Mouse (Mus musculus) forebrain, embryonic 16.5 days (tissue): ENCODE data around the gene Lpcat2b. TPM values are rescaled to one million over a fixed set of nuclear protein-coding genes. Genes with fewer than 3 reads are reported as not detected.
"Not testable (repeated sequence)": the region's sequence is repeated elsewhere in the genome, so short reads cannot be mapped to it uniquely, and the experiment has no call there.

Experiments used
- ATAC-seq: fragments of 200-750 bp; cut with Nextera tagmentation; 2 replicates; pipeline ENCODE4 v1.8.0; 2017; ENCODE audit warnings: mild to moderate bottlenecking, moderate library complexity
- H3K27ac ChIP-seq: fragments of 300-500 bp; sonication (generic); 2 replicates; pipeline ENCODE4 v1.5.1; 2014; ENCODE audit warnings: low read length, control low read depth
- H3K27me3 ChIP-seq: fragments of 300-500 bp; sonication (generic); replicated peaks from 2 replicates; pipeline ENCODE4 v1.6.1; 2014; ENCODE audit warnings: low read length; ENCODE audit not compliant: control insufficient read depth, insufficient read depth
- H3K36me3 ChIP-seq: fragments of 300-500 bp; sonication (generic); 2 replicates; pipeline ENCODE4 v1.6.1; 2014; ENCODE audit not compliant: control insufficient read depth, insufficient read depth
- H3K4me1 ChIP-seq: fragments of 300-500 bp; sonication (generic); replicated peaks from 2 replicates; pipeline ENCODE4 v1.6.1; 2014; ENCODE audit warnings: low read length; ENCODE audit not compliant: control insufficient read depth, insufficient read depth
- H3K4me2 ChIP-seq: fragments of 300-500 bp; sonication (generic); 2 replicates; pipeline ENCODE4 v1.6.1; 2014; ENCODE audit warnings: mild to moderate bottlenecking, low read length, control low read depth
- H3K4me3 ChIP-seq: fragments of 300-500 bp; sonication (generic); replicated peaks from 2 replicates; pipeline ENCODE4 v1.5.1; 2014; ENCODE audit warnings: mild to moderate bottlenecking, low read length, control low read depth
- H3K9ac ChIP-seq: fragments of 300-500 bp; sonication (generic); replicated peaks from 2 replicates; pipeline ENCODE4 v1.6.1; 2014; ENCODE audit warnings: low read depth, low read length, control low read depth
- H3K9me3 ChIP-seq: fragments of 300-500 bp; sonication (generic); 2 replicates; pipeline ENCODE4 v1.6.1; 2016; ENCODE audit warnings: low read length; ENCODE audit not compliant: control insufficient read depth
- WGBS: fragments of 180-500 bp; shearing (Covaris S2); extraction: QIAGEN DNeasy Blood & Tissue Kit; methylation state at CpG from one replicate; pipeline ENCODE4 v1.1.7; 2014; 5-methylcytosine and 5-hydroxymethylcytosine counted together
- polyA plus RNA-seq: library from polyadenylated mRNA; unstranded; fragments of >200 nt; fragmentation: Nextera tagmentation; extraction: Ambion mirVana; gene quantifications from 2 replicates; pipeline ENCODE4 v1.2.1, GENCODE M21; 2015

The Lpcat2b gene
- not detected in 2 replicates for polyA plus RNA-seq

- no peaks in the 10 kb centered on the region for H3K9me3 ChIP-seq
- H3K4me3 ChIP-seq: no peak within 1 kb of the TSS
- H3K27ac ChIP-seq: no peak within 1 kb of the TSS
- no peaks in the 10 kb centered on the region for H3K36me3 ChIP-seq
- no peak within 1 kb of the TSS for H3K9ac ChIP-seq
- H3K27me3 ChIP-seq: no peaks in the 10 kb centered on the region; the same call in 1 of the 2 replicates
- no peak within 1 kb of the TSS for H3K4me2 ChIP-seq
- ATAC-seq: no peak
- no peaks in the 10 kb centered on the region for H3K4me1 ChIP-seq
- WGBS: 77% methylated on average over 3 of the region's 3 CpGs
These were observed at the start of gene Lpcat2b for GRCm38 (mm10) chr5:107431249-107431648. Gene Lpcat2b (plus strand): TSS chr5:107431549.

- H3K27ac ChIP-seq, H3K27me3 ChIP-seq, H3K9ac ChIP-seq, H3K4me3 ChIP-seq, H3K4me2 ChIP-seq, H3K9me3 ChIP-seq, ATAC-seq, H3K36me3 ChIP-seq, H3K4me1 ChIP-seq: not testable (repeated sequence)
These were observed 44.9 kb upstream of the Lpcat2b start for GRCm38 (mm10) chr5:107386448-107386847.

DNA sequence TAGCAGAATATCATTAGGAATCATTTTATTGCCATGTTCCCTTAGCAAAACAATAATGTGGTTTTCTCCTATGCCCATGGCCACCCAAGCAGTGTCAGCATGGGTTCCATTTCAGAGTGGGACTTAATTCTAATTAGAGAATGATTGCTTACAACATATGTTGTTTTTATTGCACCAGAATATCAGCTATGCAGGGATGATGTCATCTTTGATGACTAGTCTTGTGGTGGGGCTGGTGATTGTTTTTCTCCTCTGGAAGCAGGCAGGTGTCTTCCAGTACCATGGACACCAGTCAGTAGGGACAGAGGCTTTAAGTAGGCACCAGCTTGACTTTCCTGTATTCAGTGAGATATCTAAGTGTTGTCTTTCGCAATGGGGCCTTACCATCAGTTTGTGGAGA is 43.6 kb upstream of the Lpcat2b start:
- Histone ChIP-seq H3K9ac (no peak overlapping the region), H3K27me3 (no peaks in the 10 kb centered on the region), H3K27ac (no peak overlapping the region), H3K4me3 (no peak overlapping the region), H3K4me1 (no peaks in the 10 kb centered on the region), H3K9me3 (no peaks in the 10 kb centered on the region), H3K4me2 (no peak overlapping the region), H3K36me3 (no peaks in the 10 kb centered on the region)
- WGBS: 80% methylated on average over 1 of the region's 1 CpGs
- ATAC-seq: no peak

DNA sequence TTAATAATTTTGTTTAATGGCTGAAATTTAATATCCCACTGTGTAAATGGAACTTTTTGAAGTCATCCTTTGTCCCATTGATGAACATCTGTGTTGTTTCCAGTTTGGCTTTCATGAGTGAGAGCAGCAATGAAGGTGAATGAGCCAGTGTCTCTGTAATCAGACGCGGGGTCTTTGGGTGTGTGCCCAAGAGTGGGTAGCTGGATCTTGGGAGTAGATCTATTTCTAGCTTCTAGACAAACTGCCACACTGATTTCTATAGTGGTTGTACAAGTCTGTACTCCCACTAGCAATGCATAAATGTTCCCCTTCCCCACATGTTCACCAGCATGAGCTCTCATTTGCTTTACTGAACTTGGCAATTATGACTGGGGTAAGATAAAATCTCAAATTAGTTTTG is 42.0 kb upstream of the Lpcat2b start:
- Histone ChIP-seq H3K4me3 (no peak overlapping the region), H3K9me3 (no peaks in the 10 kb centered on the region), H3K4me2 (no peak overlapping the region), H3K36me3 (no peaks in the 10 kb centered on the region), H3K4me1 (no peaks in the 10 kb centered on the region), H3K9ac (no peak overlapping the region), H3K27ac (no peak overlapping the region), H3K27me3 (no peaks in the 10 kb centered on the region)
- ATAC-seq: no peak
- WGBS: 90% methylated on average over 2 of the region's 2 CpGs

- 73% methylated on average over 2 of the region's 2 CpGs for WGBS
- no peaks in the 10 kb centered on the region for H3K36me3 ChIP-seq
- no peaks in the 10 kb centered on the region for H3K9me3 ChIP-seq
- no peak overlapping the region for H3K4me3 ChIP-seq
- no peak overlapping the region for H3K9ac ChIP-seq
- no peak for ATAC-seq
- H3K27me3 ChIP-seq: no peaks in the 10 kb centered on the region
- H3K4me2 ChIP-seq: no peak overlapping the region
- H3K27ac ChIP-seq: no peak overlapping the region
- no peaks in the 10 kb centered on the region for H3K4me1 ChIP-seq
These were observed 36.9 kb upstream of the Lpcat2b start for GRCm38 (mm10) chr5:107394437-107394836.

DNA sequence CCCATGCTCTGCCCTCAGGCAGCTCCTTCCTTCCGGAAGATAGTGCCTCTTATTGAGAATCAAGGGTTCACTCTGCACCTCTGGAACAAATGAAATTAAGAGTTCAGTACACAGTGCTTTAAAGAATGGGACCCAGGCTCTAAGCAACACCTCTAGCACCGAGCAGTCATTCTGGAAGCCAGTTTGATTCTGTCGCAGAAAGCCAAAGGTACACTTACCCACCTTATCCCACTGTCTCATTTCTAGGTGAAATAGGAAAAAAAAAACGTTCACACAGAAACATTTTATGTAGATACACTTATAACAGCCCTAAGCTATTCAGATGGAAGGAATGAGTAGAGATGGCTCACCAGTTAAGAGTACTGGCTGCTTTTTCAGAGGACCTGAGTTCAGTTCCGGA is 28.9 kb upstream of the Lpcat2b start, which contains the start of gene Ephx4:
Ephx4 (plus strand) TSS at position 301 of the 400 bp plus-strand sequence.
- no peak within 1 kb of the TSS for H3K27ac ChIP-seq
- ATAC-seq: no peak
- peak within 1 kb of the TSS; percentile 75 for H3K9ac ChIP-seq

GRCm38 (mm10) chr5:107403011-107403946 is 28.1 kb upstream of the Lpcat2b start:
- WGBS: under 1% methylated on average over 57 of the region's 80 CpGs
- peak; percentile 76 for ATAC-seq
- peak overlapping the region; percentile 71 for H3K4me3 ChIP-seq
- H3K9ac ChIP-seq: peak overlapping the region; percentile 75
- H3K9me3 ChIP-seq: no peaks in the 10 kb centered on the region
- peaks cover 8% of the 10 kb centered on the region for H3K27me3 ChIP-seq
- no peak overlapping the region for H3K27ac ChIP-seq
- peak overlapping the region; percentile 96 for H3K4me2 ChIP-seq
- peaks cover 13% of the 10 kb centered on the region for H3K4me1 ChIP-seq
- no peaks in the 10 kb centered on the region for H3K36me3 ChIP-seq

More for the DNA sequence above, 28.9 kb upstream of the Lpcat2b start, which contains the start of gene Ephx4:
- Histone ChIP-seq H3K4me1 (peaks cover 13% of the 10 kb centered on the region), H3K4me2 (peak within 1 kb of the TSS; percentile 96), H3K9me3 (no peaks in the 10 kb centered on the region), H3K36me3 (no peaks in the 10 kb centered on the region), H3K4me3 (peak within 1 kb of the TSS; percentile 71), H3K27me3 (peaks cover 8% of the 10 kb centered on the region)
- 11% methylated on average over 5 of the region's 5 CpGs for WGBS

DNA sequence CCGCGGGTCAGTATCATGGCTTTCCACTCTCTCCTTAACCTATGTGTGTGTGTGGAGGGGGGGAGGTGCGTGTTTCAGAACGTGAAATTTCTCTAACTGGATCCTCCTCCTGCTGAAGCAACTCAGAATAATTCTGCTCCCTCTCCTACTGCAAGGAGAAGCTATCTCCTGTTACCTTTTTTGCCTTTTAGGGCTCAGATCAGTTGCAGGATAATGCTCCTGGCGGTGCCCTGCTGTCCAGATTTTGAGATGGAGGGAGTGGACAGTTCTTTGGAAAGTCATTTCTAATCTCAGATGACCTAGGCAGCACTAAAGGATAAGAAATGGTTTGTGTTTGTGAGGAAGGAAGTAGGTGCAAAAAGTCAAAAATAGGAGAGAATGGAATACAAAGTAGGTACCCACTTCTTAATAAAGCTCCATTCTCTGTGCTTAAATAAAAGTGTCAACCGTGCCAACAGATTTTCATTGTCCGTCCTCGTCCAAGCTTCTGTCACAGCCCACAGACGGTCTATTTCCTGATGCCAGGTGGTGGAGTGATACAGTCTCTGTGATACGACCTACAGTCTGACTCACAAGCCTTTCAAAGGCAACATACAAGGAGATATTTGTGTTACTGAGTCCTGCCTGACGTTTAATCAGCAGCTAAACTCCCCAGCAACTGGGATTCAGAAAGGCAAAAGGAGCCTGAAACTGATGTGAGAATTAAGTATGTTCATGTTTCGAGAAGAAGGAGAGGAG is 27.2 kb upstream of the Lpcat2b start:
- no peaks in the 10 kb centered on the region for H3K9me3 ChIP-seq
- H3K27me3 ChIP-seq: peaks cover 8% of the 10 kb centered on the region
- peak overlapping the region; percentile 75 for H3K9ac ChIP-seq
- peaks cover 13% of the 10 kb centered on the region for H3K4me1 ChIP-seq
- peak overlapping the region; percentile 71 for H3K4me3 ChIP-seq
- H3K27ac ChIP-seq: no peak overlapping the region
- no peak; the same call in 1 of the 2 replicates for ATAC-seq
- no peaks in the 10 kb centered on the region for H3K36me3 ChIP-seq
- peak overlapping the region; percentile 96 for H3K4me2 ChIP-seq
- 23% methylated on average over 12 of the region's 12 CpGs for WGBS

GRCm38 (mm10) chr5:107405361-107405760 is 26.0 kb upstream of the Lpcat2b start:
- H3K27ac ChIP-seq: no peak overlapping the region
- H3K36me3 ChIP-seq: no peaks in the 10 kb centered on the region
- H3K4me3 ChIP-seq: no peak overlapping the region
- H3K27me3 ChIP-seq: peaks cover 8% of the 10 kb centered on the region
- no peaks in the 10 kb centered on the region for H3K9me3 ChIP-seq
- WGBS: 69% methylated on average over 4 of the region's 4 CpGs
- H3K4me2 ChIP-seq: no peak overlapping the region
- ATAC-seq: no peak
- H3K9ac ChIP-seq: no peak overlapping the region
- peaks cover 13% of the 10 kb centered on the region for H3K4me1 ChIP-seq
